9 mouse cellular contexts compared by ENCODE assay signal in the genomic region with DNA sequence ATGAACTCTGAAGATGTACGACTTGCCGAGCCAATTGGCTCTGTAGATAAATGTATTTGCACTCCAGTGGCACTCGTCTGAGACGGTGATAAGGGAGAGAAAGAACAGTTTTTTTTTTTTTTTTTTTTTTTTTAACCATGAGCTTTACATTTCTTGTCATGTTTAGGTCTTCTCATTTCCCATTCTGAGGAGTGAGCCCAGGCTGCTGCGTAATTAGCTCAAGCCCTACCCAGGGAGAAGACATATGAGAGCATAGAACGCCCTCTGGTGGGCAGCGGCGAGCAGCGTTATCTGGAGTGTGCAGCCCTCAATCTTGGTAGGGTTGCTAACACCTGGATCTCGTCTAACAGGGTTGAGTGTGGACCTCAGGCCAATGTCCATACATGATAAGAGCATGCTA. TPM values are rescaled to one million over a fixed set of nuclear protein-coding genes. Genes with fewer than 3 reads are reported as not detected.
DNase-seq lines count a peak whose midpoint lies in the region; TF ChIP-seq lines count a peak whose summit lies in the region.
"Had no signal": no experiment of that assay in that cellular context is flagged by ENCODE, and none has a peak within 500 bp of the region (broad histone marks: within the 10 kb centered on the region; RNA-seq: fewer than 3 reads in every experiment).

No protein-coding gene starts in this region.

- peak; percentile 93 for TF ChIP-seq CTCF in liver, adult 2 months (IDR thresholded peaks at IDR 0.05; ENCODE audit: low read depth, low read length)
- peak; percentile 71; the same call in 1 of the 2 replicates for TF ChIP-seq CTCF in testis, adult 2 months (IDR thresholded peaks at IDR 0.05; ENCODE audit: control insufficient read depth, insufficient read depth, insufficient replicate concordance, low read depth, low read length)

- intact Hi-C loops in gastrocnemius, postnatal 36 days (cut with DNase I), result loop anchor here (2.0 to 10.0 kb wide), 3 partner anchors 121 to 354 kb away; no protein-coding TSS in a partner anchor

- H3K4me1 ChIP-seq in liver, adult 2 months (ENCODE audit: control insufficient read depth, insufficient read depth, low read length), result no peaks in the 10 kb centered on the region
- H3K4me1 ChIP-seq in testis, adult 2 months (ENCODE audit: control insufficient read depth, insufficient read depth, low read length), result no peaks in the 10 kb centered on the region
- H3K4me1 ChIP-seq: embryonic facial prominence, embryonic 13.5 days had no signal

- H3K27ac ChIP-seq in liver, adult 2 months (replicated peaks; ENCODE audit: insufficient read depth, low read depth, low read length), result no peak overlapping the region
- no peak overlapping the region for H3K27ac ChIP-seq in testis, adult 2 months (ENCODE audit: control insufficient read depth, insufficient read depth, low read depth, low read length)
- H3K27ac ChIP-seq: embryonic facial prominence, embryonic 13.5 days had no signal

- peak; percentile 34 to 37 for DNase-seq in B cell, adult 2 months
- DNase-seq in adrenal gland, postnatal 10 days, result peak; percentile 85
- DNase-seq in embryo, embryonic 11 days, result peak; percentile 74
- peak; percentile 49 to 60 for DNase-seq in gastrocnemius, postnatal 36 days
- peak; percentile 46 to 75 for DNase-seq in kidney, adult 8-10 months
- DNase-seq in liver, adult 2 months (ENCODE audit: extremely low read depth, low read depth, low spot score), result peak; percentile 56
- peak; percentile 55 for DNase-seq in neural tube, embryonic 10.5 days (ENCODE audit: extremely low spot score, low spot score)

- H3K36me3 ChIP-seq in liver, adult 2 months (ENCODE audit: control insufficient read depth, insufficient read depth, low read length), result no peaks in the 10 kb centered on the region
- H3K36me3 ChIP-seq in testis, adult 2 months (ENCODE audit: control insufficient read depth, insufficient read depth, low read length), result no peaks in the 10 kb centered on the region
- H3K36me3 ChIP-seq: embryonic facial prominence, embryonic 13.5 days had no signal

- TF ChIP-seq POLR2A in liver, adult 2 months (IDR thresholded peaks at IDR 0.05; ENCODE audit: extremely low read depth, insufficient read depth, low read length), result no peak
- no peak for TF ChIP-seq POLR2A in testis, adult 2 months (IDR thresholded peaks at IDR 0.05; ENCODE audit: control insufficient read depth, low read depth, low read length)

- H3K27me3 ChIP-seq in liver, adult 2 months (ENCODE audit: control insufficient read depth, insufficient read depth, low read length), result no peaks in the 10 kb centered on the region
- H3K27me3 ChIP-seq in testis, adult 2 months (ENCODE audit: control insufficient read depth, insufficient read depth, low read length), result no peaks in the 10 kb centered on the region
- H3K27me3 ChIP-seq: embryonic facial prominence, embryonic 13.5 days had no signal

- WGBS in liver, adult 2 months, result 21% methylated on average over 10 of the region's 10 CpGs

- no peak overlapping the region for H3K4me3 ChIP-seq in liver, adult 2 months (ENCODE audit: insufficient read depth, low read depth, low read length)
- H3K4me3 ChIP-seq in testis, adult 2 months (ENCODE audit: control insufficient read depth, low read depth, low read length), result no peak overlapping the region
- H3K4me3 ChIP-seq: embryonic facial prominence, embryonic 13.5 days had no signal

- no peaks in the 10 kb centered on the region for H3K79me2 ChIP-seq in liver, adult 2 months (ENCODE audit: control insufficient read depth, insufficient read depth, low read length)

- no peak overlapping the region for H3K9ac ChIP-seq in liver, adult 2 months (ENCODE audit: low read depth, low read length)
- H3K9ac ChIP-seq: embryonic facial prominence, embryonic 13.5 days had no signal

RNA-seq across cellular contexts. Expression of a gene that starts 57.5 kb away (rescaled TPM):
- total RNA-seq in adrenal gland, postnatal 10 days (2021), result under 1 TPM; 0.15 to 0.21 TPM
- not detected for total RNA-seq in gastrocnemius, postnatal 36 days (2021)
- 0.09 and 0.13 TPM in 2 replicates for total RNA-seq in liver, adult 2 months (2014; rRNA removed)
- polyA plus RNA-seq in liver, adult 2 months (2012; rRNA removed), result 0.12 and 0.20 TPM in 2 replicates
- 0.05 TPM in 1 of 2 replicates, not detected in the other for polyA plus RNA-seq in testis, adult 2 months (2012; rRNA removed)
